Mouse (Mus musculus): ENCODE data around the gene Chst11.

GRCm38 (mm10) chr10:83151896-83152685 lies 166.8 kb downstream of the Chst11 start:
- TF ChIP-seq CTCF (IDR thresholded peaks at IDR 0.05; ENCODE audit: low read depth, low read length): no peak
- no peak for TF ChIP-seq POLR2A (IDR thresholded peaks at IDR 0.05; ENCODE audit: insufficient read depth, low read length)

All from ES-Bruce4 (cell line).